Mouse (Mus musculus) CH12.LX (cell line): ENCODE data around the gene E330009J07Rik. TPM values are rescaled to one million over a fixed set of nuclear protein-coding genes. Genes with fewer than 3 reads are reported as not detected.

Experiments
- DNase-seq: peaks from one replicate; pipeline ENCODE4 v3.0.0-alpha.2; 2013; ENCODE audit errors: extremely low read depth
- H3K27ac ChIP-seq: 2 replicates; pipeline ENCODE4 v1.5.1; 2012; ENCODE audit warnings: low read depth, mild to moderate bottlenecking, control low read depth, moderate library complexity; ENCODE audit not compliant: insufficient read depth
- H3K27me3 ChIP-seq: replicated peaks from 2 replicates; pipeline ENCODE3; 2012; ENCODE audit warnings: inconsistent platforms
- H3K36me3 ChIP-seq, 2 experiments: replicated peaks in 1 of 2; 2 replicates each; pipeline versions ENCODE3 to v1.6.1; 2012; ENCODE audit warnings: inconsistent platforms in 1 of 2, low read length in 1 of 2, mild to moderate bottlenecking in 1 of 2, mixed read lengths in 1 of 2, moderate library complexity in 1 of 2; ENCODE audit not compliant: control insufficient read depth in 1 of 2, insufficient read depth in 1 of 2
- H3K4me1 ChIP-seq, 2 experiments: 2 replicates each; pipeline ENCODE4 v1.6.1; 2012; ENCODE audit warnings: inconsistent platforms in 1 of 2, moderate library complexity in 1 of 2; ENCODE audit not compliant: insufficient read depth in 2 of 2, control insufficient read depth in 1 of 2
- H3K4me2 ChIP-seq: 2 replicates; pipeline ENCODE4 v1.6.1; 2012; ENCODE audit warnings: low read depth, mild to moderate bottlenecking, control low read depth; ENCODE audit not compliant: poor library complexity, insufficient read depth, severe bottlenecking
- H3K4me3 ChIP-seq, 3 experiments: fragments of 150-350 bp in 1 of 3; sonication (generic) in 1 of 3; replicated peaks in 1 of 3; 2 replicates each; pipeline versions ENCODE3 to v1.5.1; 2011 to 2012; ENCODE audit warnings: low read depth in 2 of 3, low read length in 2 of 3, mild to moderate bottlenecking in 2 of 3, moderate library complexity in 2 of 3, control low read depth in 1 of 3, improper control_type of control experiment in 1 of 3, inconsistent platforms in 1 of 3, mixed read lengths in 1 of 3; ENCODE audit not compliant: poor library complexity in 1 of 3
- H3K79me2 ChIP-seq: replicated peaks from 2 replicates; pipeline ENCODE4 v1.6.1; 2012; ENCODE audit warnings: mild to moderate bottlenecking, moderate library complexity; ENCODE audit not compliant: control insufficient read depth, poor library complexity, insufficient read depth, severe bottlenecking; ENCODE audit errors: extremely low read depth
- H3K9ac ChIP-seq: 2 replicates; pipeline ENCODE4 v1.6.1; 2012; ENCODE audit warnings: low read depth, mild to moderate bottlenecking, control low read depth, moderate library complexity; ENCODE audit not compliant: insufficient read depth
- H3K9me3 ChIP-seq: replicated peaks from 2 replicates; pipeline ENCODE3; 2012; ENCODE audit warnings: low read length, inconsistent platforms, mixed read lengths
- BHLHE40 ChIP-seq: IDR thresholded peaks from 2 replicates; pipeline ENCODE4 v1.6.1; 2011; ENCODE audit warnings: mild to moderate bottlenecking, low read depth, low read length, improper control_type of control experiment
- CHD2 ChIP-seq: IDR thresholded peaks from 2 replicates; pipeline ENCODE4 v1.6.1; 2011; ENCODE audit warnings: low read length, improper control_type of control experiment
- CTCF ChIP-seq, 2 experiments: IDR thresholded peaks in 1 of 2; conservative IDR thresholded peaks in 1 of 2; 2 replicates each; pipeline ENCODE4 v1.5.1; 2011 to 2012; ENCODE audit warnings: low read depth in 2 of 2, low read length in 2 of 2, improper control_type of control experiment in 1 of 2, inconsistent platforms in 1 of 2, mild to moderate bottlenecking in 1 of 2, moderate library complexity in 1 of 2
- EP300 ChIP-seq: IDR thresholded peaks from 2 replicates; pipeline ENCODE4 v1.6.1; 2011; ENCODE audit warnings: low read length, improper control_type of control experiment
- GABPA ChIP-seq: IDR thresholded peaks from 2 replicates; pipeline ENCODE4 v1.6.1; 2012; ENCODE audit warnings: low read depth, low read length, improper control_type of control experiment, inconsistent platforms; ENCODE audit not compliant: insufficient replicate concordance
- HCFC1 ChIP-seq: IDR thresholded peaks from 2 replicates; pipeline ENCODE4 v1.6.1; 2012; ENCODE audit warnings: low read depth, mild to moderate bottlenecking, inconsistent platforms, low read length, improper control_type of control experiment
- IRF4 ChIP-seq: IDR thresholded peaks from 2 replicates; pipeline ENCODE4 v1.6.1; 2014; ENCODE audit warnings: low read depth, mild to moderate bottlenecking, inconsistent platforms, low read length, improper control_type of control experiment
- JUND ChIP-seq: conservative IDR thresholded peaks from 2 replicates; pipeline ENCODE4 v1.6.1; 2011; ENCODE audit warnings: low read depth, low read length, improper control_type of control experiment
- MAFK ChIP-seq: IDR thresholded peaks from 2 replicates; pipeline ENCODE4 v1.6.1; 2011; ENCODE audit warnings: low read length, improper control_type of control experiment; ENCODE audit not compliant: insufficient replicate concordance
- MEF2A ChIP-seq: IDR thresholded peaks from 2 replicates; pipeline ENCODE4 v1.6.1; 2014; ENCODE audit warnings: low read depth, mild to moderate bottlenecking, inconsistent platforms, low read length, improper control_type of control experiment, borderline replicate concordance
- MXI1 ChIP-seq: IDR thresholded peaks from 2 replicates; pipeline ENCODE4 v1.6.1; 2011; ENCODE audit warnings: mild to moderate bottlenecking, low read depth, low read length, improper control_type of control experiment
- RAD21 ChIP-seq: IDR thresholded peaks from 2 replicates; pipeline ENCODE4 v1.6.1; 2011; ENCODE audit warnings: low read depth, mild to moderate bottlenecking, low read length, improper control_type of control experiment, moderate library complexity
- SMC3 ChIP-seq: IDR thresholded peaks from 2 replicates; pipeline ENCODE4 v1.6.1; 2011; ENCODE audit warnings: low read depth, low read length, improper control_type of control experiment
- TBP ChIP-seq: conservative IDR thresholded peaks from 2 replicates; pipeline ENCODE4 v1.6.1; 2011; ENCODE audit warnings: low read depth, low read length, improper control_type of control experiment
- ZNF384 ChIP-seq: IDR thresholded peaks from 2 replicates; pipeline ENCODE4 v1.6.1; 2012; ENCODE audit warnings: low read depth, low read length, improper control_type of control experiment, inconsistent platforms
- dilution Hi-C: fragments of 300-500 bp; cut with MboI; formaldehyde crosslinking; loops from 2 replicates; pipeline ENCODE4 v1.14.3; 2020; ENCODE audit warnings: low sequenced_read_pairs; ENCODE audit not compliant: extremely low pct_unique_long_range_greater_than_20kb, extremely low pct_ligation_motif_present
- in situ Hi-C: fragments of 300-500 bp; cut with MboI; formaldehyde crosslinking; loops from 3 replicates; pipeline ENCODE4 v1.14.3; 2019; ENCODE audit warnings: low sequenced_read_pairs, low pct_ligation_motif_present, low pct_unique_long_range_greater_than_20kb, mixed read lengths
- polyA plus RNA-seq: library from polyadenylated mRNA; unstranded; fragments of >175 nt; gene quantifications from 2 replicates; pipeline ENCODE4 v1.2.1, GENCODE M21; 2012; ENCODE audit warnings: low read depth; ENCODE audit not compliant: insufficient read length
- total RNA-seq, 2 experiments: library from RNA; depleted of rRNA; stranded (reverse); fragments of 300-350 nt in 1 of 2; fragments of >200 nt in 1 of 2; gene quantifications; 2 replicates each; pipeline ENCODE4 v1.2.3; 2012 to 2014

Gene E330009J07Rik
- total and polyA plus RNA-seq, 3 experiments = 12.3 to 21.6 (median 13.1) TPM

- Histone ChIP-seq H3K36me3 (no peaks in the 10 kb centered on the region), H3K9me3 (no peaks in the 10 kb centered on the region), H3K4me1 (no peaks in the 10 kb centered on the region), H3K4me2 (peak overlapping the region; percentile 93), H3K9ac (no peak overlapping the region), H3K27me3 (peaks cover 2% of the 10 kb centered on the region), H3K79me2 (no peaks in the 10 kb centered on the region), H3K27ac (no peak overlapping the region), H3K4me3 (no peak overlapping the region)
- peak; percentile 77 to 78 for TF ChIP-seq CTCF (conservative IDR thresholded peaks at IDR 0.05 in 1 of 2, IDR thresholded peaks at IDR 0.05 in 1 of 2; ENCODE audit: low read depth in 2 of 2, low read length in 2 of 2)
- no peak for TF ChIP-seq HCFC1
- peak; percentile 81 for TF ChIP-seq ZNF384
- no peak for TF ChIP-seq TBP
- TF ChIP-seq EP300 = no peak
- peak; percentile 33; the same call in 1 of the 2 replicates for TF ChIP-seq BHLHE40
- peak; percentile 40 for TF ChIP-seq SMC3
- TF ChIP-seq IRF4 = no peak
- dilution Hi-C loops (no loop called here), in situ Hi-C loops (no loop called here)
- no peak for DNase-seq
Measured at GRCm38 (mm10) chr6:40454436-40455041, 18.6 kb upstream of the E330009J07Rik start.

GRCm38 (mm10) chr6:40448626-40449025, 12.7 kb upstream of the E330009J07Rik start:
- Histone ChIP-seq H3K79me2 (no peaks in the 10 kb centered on the region), H3K9me3 (no peaks in the 10 kb centered on the region), H3K4me3 (no peak overlapping the region), H3K9ac (no peak overlapping the region), H3K4me1 (no peaks in the 10 kb centered on the region), H3K4me2 (no peak overlapping the region), H3K27me3 (peaks cover 5% of the 10 kb centered on the region), H3K36me3 (no peaks in the 10 kb centered on the region), H3K27ac (no peak overlapping the region)
- no peak for DNase-seq
- TF ChIP-seq MXI1 = no peak
- peak; percentile 67 for TF ChIP-seq JUND
- dilution Hi-C loops (no loop called here), in situ Hi-C loops (no loop called here)

- dilution Hi-C loops = no loop called here
- Histone ChIP-seq H3K36me3 (no peaks in the 10 kb centered on the region), H3K27ac (no peak overlapping the region)
- TF ChIP-seq CHD2 = no peak
- TF ChIP-seq RAD21 = no peak
- no peak for TF ChIP-seq SMC3
- TF ChIP-seq MEF2A = no peak
- TF ChIP-seq BHLHE40 = no peak
- no peak for TF ChIP-seq TBP
- no peak for TF ChIP-seq MAFK
- TF ChIP-seq GABPA = no peak
- no peak for TF ChIP-seq IRF4
- TF ChIP-seq, all 38 proteins: peak for 0
- DNase-seq = no peak
- Histone ChIP-seq H3K9me3 (no peaks in the 10 kb centered on the region), H3K4me3 (no peak overlapping the region), H3K79me2 (no peaks in the 10 kb centered on the region), H3K27me3 (peaks cover 8% of the 10 kb centered on the region), H3K9ac (no peak overlapping the region), H3K4me2 (no peak overlapping the region), H3K4me1 (no peaks in the 10 kb centered on the region)
- in situ Hi-C loops = no loop called here
Measured at GRCm38 (mm10) chr6:40443281-40443928, 7.5 kb upstream of the E330009J07Rik start.
